Mouse (Mus musculus) thymus, postnatal 0 days (tissue): ENCODE data around the gene Cnn2. TPM values are rescaled to one million over a fixed set of nuclear protein-coding genes. Genes with fewer than 3 reads are reported as not detected.

Source experiments
- DNase-seq: peaks from one replicate; pipeline ENCODE4 v3.0.0-alpha.2; 2015; ENCODE audit warnings: low spot score
- polyA plus RNA-seq: library from polyadenylated mRNA; unstranded; fragments of >200 nt; fragmentation: Nextera tagmentation; extraction: Ambion mirVana; gene quantifications from 2 replicates; pipeline ENCODE4 v1.2.1, GENCODE M21; 2015

Cnn2 gene
- polyA plus RNA-seq, 1 experiment from 2014 or later = 137 TPM

DNA sequence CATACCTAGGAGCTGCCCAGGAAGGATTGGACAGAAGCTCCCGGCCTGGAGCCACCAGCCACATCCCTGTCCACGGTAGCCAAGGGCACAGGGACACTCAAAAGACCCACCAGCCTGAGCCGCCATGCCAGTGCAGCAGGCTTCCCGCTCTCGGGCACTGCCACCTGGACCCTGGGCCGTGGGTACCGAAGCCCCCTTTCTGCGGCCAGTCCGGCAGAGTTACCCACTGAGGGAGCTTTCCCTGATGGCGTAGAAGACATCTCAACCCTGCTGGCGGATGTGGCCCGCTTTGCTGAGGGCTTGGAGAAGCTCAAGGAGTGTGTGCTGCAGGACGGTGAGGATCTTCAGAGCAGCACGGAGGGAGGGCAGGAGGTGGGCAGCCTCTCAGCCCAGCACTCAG lies 29.4 kb downstream of the Cnn2 start:
- peak; percentile 62 for DNase-seq

GRCm38 (mm10) chr10:80018739-80019297 lies 30.4 kb downstream of the Cnn2 start:
- peak; percentile 65 for DNase-seq

DNA sequence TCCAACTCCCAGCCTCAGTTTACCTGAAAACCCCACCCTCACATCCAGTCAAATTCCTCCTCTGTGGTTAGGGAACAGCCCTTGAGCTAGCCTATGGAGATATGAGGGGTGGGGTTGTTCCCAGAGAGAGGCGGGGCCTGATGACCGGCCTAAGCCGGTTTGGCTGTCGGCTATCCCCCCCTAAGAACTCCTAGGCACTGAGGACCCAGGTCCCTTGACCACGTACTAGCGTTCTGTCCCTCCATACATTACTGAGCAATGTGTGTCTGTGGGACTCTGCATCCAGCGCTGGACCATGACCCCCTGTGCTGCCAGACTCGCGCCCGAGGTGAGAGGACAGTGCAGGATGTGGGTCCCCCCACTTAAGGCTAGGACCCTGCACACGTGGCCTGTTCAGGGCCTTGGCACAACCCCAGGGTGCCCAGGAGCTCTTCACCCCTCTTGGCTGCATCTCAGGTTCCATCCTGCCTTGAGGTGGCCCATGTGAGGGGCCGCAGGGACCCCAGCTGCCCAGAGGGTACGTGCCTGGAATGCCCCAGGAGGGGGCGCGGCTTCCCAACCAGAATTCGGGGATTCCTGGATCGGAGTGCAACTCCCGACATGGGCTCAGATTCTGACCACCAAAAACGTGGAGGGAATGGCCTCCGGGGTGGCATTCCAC lies 31.2 kb downstream of the Cnn2 start:
- DNase-seq = no peak

DNA sequence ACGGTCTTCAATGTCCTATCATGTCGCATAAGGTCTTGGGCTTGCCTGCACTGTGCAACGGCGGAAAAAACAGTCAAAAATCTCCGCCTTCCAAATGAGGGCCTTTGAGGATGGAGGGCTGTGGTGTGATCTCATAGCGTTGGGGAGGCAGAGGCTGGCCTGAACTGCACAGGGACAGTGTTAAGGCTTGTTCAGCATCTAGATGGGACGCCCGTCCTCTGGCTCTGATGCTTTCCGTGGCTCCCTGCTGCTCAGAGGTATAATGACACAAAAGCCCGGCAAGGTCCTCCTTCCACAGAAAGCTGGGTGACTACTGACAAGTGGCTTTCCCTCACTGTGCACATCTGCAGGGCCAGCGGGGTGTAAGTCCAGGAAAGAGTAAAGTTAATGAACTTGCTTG lies 31.8 kb downstream of the Cnn2 start:
- no peak for DNase-seq

DNA sequence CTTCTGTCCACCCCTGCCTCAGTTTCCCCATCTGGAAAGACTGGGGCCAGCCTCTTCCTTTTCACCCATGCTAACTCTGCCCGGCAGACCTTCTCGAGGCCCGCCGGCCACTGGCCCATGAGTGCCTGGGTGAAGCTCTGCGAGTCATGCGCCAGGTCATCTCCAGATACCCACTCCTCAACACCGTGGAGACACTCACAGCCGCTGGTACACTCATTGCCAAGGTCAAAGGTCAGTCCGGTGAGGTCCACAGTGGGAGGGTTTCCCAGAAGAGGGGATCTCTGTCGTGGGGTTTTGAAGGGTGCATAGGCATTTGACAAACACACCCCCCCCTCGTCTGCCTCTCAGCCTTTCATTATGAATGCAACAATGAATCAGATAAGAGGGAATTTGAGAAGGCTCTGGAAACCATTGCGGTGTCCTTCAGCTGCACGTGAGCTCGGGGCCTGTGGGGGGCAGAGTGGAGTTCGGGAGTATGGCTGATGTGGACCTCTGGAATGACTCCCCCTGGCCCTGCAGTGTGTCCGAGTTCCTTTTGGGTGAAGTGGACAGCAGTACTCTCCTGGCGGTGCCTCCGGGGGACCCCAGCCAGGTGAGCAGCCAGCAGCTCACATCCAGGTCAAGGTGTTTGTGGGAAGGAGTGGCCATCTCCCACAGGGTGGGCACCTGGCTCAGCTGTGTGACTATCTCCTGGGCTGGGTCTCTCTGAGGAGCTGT lies 32.4 kb downstream of the Cnn2 start:
- DNase-seq = no peak

GRCm38 (mm10) chr10:80021320-80021641 lies 32.9 kb downstream of the Cnn2 start:
- no peak for DNase-seq

DNA sequence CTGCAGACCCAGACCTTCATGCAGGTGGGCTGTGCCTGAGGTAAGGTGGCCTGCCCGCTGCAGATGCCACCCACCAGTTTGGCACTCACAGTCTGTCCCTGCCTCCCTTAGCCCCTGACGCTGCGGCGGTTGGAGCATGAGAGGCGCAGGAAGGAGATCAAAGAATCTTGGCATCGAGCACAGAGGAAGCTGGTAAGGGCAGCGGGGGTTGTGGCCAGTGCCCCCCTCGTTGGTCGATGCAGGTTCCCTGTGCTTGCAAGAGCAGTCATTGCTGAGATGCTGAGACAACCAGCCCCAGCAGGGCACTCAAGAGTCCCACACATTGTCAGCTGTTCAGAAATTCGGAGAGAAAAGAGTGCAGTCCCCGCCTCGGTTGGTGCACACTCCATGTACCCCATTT lies 33.8 kb downstream of the Cnn2 start:
- peak; percentile 64 for DNase-seq

DNA sequence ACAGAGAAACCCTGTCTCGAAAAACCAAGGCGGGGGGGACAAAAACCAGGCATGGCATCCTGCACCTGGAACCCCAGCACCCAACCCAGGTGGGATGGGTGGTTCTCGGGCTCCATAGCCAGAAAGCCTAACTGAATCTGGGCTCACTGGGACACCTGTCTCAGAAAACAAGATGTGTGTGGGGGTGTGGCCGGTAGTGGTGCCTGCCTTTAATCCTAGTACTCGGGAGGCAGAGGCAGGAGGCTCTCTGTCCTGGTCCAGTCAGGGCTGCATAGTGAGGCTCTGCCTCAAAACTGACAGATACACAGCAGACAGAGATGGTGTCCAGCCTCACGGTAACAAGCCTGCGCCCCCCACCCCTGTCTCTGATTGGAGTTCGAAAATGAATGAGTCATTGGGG lies 34.4 kb downstream of the Cnn2 start:
- no peak for DNase-seq

DNA sequence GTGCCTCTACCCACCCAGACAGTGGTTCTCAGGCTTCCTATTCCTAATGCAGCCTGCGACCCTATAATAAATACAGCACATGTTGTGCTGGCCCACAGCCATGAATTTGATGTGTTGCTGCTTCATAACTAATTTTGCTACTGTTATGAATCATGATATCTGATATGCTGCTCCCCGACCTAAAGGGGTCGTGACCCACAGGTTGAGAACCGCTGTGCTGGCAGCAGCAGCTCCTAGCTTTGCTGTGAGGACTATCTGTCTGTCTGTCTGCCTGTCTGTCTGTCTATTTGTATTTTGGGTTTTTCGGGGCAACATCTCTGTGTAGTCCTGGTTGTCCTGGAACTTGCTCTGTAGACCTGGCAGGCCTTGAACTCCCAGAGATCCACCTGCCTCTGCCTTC lies 35.4 kb downstream of the Cnn2 start:
- no peak for DNase-seq

DNA sequence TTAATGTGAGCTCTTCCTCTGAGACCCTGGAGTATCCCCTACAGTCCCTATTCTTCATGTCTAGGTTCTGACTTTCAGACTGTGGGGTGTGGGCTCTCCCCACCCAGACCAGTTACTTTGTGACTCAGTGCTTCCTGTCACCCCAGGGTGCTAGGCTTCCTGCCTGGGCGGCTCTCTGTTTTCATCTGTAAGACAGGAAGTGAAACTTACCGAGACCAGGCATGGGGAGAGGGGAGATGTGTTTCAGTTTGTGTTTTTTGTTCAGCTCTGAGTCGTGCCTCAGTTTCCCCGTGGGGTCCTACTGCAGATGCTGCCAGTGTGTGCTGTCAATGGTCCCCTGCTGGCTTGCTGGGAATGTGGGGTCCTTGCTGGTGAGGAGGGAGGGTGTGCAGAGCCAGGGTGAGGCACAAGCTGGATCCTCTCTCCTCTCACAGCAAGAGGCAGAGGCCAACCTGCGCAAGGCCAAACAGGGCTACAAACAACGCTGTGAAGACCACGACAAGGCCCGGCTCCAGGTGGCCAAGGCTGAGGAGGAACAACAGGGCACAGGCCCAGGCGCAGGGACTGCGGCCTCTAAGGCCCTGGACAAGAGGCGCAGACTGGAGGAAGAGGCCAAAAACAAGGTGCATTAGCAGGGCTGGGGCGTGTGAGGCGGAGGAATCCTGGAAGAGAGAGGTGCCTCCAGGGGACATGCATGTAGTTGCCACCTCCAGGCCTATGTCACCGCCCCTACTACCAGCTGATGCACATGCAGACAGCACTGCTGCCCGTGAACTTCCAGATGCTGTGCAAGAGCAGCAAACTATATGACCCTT lies 36.1 kb downstream of the Cnn2 start:
- peak; percentile 83 for DNase-seq

GRCm38 (mm10) chr10:80025044-80025347 lies 36.6 kb downstream of the Cnn2 start:
- no peak for DNase-seq

DNA sequence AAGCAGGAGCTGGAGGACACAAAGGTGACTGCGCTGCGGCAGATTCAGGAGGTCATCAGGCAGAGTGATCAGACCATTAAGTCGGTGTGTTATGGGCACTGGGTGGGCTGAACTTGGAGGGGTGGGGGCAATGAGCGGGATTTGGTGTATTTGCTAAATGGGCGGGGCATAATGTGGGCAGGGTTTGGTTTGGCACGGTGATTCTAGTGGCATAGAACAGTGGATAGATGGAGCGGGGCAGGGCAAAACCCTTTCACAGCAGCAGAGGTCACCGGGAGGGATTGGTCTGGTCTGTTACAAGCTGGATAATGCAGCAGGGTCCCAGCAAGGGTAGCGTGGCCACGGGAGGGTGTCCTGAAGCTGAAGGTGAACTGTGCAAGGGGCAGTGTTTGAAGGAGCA lies 37.1 kb downstream of the Cnn2 start:
- no peak for DNase-seq

DNA sequence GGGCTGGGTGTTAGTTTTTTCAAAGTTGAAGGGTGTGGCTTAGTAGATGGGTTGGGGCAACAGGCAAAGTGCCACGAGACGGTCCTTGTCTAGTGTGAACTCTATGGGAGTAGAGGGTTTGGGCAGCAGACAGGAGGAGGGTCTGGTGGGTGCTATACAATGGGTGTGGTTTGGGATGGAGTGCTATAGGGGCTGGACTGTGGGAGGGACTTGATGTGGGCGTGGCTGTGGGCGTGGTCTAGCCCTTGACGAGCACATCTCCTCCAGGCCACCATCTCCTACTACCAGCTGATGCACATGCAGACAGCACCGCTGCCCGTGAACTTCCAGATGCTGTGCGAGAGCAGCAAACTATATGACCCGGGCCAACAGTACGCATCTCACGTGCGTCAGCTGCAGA lies 37.5 kb downstream of the Cnn2 start:
- DNase-seq = peak; percentile 39

- DNase-seq = no peak
These were observed 39.5 kb downstream of the Cnn2 start for GRCm38 (mm10) chr10:80027681-80028520.

DNA sequence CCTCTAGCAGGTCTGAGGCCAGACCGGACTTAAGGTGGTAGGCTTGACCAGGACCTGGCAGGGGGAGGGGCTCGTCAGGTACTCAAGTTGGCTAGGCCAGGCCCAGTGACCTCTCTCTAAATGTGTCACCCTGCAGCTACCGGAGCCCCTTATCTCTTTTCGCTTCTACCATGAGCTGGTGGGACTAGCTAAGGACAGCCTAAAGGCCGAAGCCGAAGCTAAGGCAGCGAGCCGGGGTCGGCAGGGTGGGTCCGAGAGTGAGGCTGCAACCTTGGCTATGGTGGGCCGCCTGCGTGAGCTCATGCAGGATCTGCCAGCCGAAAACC lies 40.1 kb downstream of the Cnn2 start:
- no peak for DNase-seq

GRCm38 (mm10) chr10:80030191-80030590 lies 41.8 kb downstream of the Cnn2 start:
- no peak for DNase-seq

DNA sequence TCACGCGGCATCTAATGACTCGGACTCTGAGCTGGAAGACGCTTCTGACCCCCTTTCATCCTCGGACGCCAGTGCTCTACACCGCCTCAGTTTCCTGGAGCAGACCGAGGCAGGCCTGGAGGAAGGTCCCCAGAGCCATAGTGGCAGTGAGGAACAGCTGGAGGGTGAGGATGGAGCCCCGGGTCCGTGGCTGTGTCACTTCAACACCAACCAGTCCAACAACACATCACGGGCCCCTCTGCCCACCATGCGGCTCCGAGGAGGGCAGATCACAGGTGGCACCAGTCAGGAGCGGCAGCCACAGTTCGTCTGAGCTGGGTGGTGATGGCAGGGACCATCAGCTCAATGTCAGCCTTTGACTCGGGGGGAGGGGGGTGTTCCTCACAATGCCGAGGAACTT lies 42.4 kb downstream of the Cnn2 start:
- no peak for DNase-seq

DNA sequence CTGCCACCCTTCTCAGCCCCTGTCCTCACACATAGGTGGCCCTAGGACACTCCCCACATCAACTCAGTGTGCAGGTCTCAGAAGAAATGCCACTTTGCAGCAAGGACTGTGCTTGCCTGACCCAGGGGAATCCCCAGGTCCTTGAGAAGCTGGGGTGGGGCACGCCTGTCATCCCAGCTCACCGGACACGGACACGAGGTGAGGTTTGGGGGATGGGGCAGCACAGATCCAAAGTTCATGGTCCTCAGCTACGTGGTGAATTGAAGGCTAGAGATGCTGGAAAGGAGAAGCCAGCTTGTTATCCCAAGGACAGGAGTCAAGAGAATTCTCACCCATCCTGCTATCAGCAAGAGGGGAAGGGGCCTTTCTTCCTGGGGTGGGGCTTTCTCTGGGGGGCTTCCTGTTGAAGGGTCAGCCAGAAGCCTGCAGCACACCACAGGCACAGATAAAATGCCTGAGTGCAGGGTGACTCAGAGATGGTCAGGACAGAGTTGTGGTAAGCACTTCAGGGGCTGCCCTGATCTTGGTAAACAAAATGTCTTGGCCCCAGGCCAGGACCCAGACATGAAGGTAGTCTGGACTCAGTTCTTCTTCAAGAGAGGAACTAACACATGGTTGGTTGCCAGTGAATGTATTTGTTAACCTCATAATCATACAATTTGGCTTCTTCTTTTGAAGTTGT lies 44.6 kb downstream of the Cnn2 start:
- no peak for DNase-seq

- DNase-seq = peak; percentile 43
These were observed 45.4 kb downstream of the Cnn2 start for GRCm38 (mm10) chr10:80033511-80034391.

- no peak for DNase-seq
These were observed 46.8 kb downstream of the Cnn2 start for GRCm38 (mm10) chr10:80035148-80035547.
